Mouse (Mus musculus) liver, embryonic 12.5 days (tissue): ENCODE measurements around the gene Pycr1. TPM values are rescaled to one million over a fixed set of nuclear protein-coding genes. Genes with fewer than 3 reads are reported as not detected.
"Not testable (repeated sequence)": the region's sequence is repeated elsewhere in the genome, so short reads cannot be mapped to it uniquely, and the experiment has no call there.

Experiments
- ATAC-seq: fragments of 200-750 bp; cut with Nextera tagmentation; 2 replicates; pipeline ENCODE4 v1.8.0; 2017; ENCODE audit warnings: moderate number of reproducible peaks, mild to moderate bottlenecking, moderate library complexity
- H3K27ac ChIP-seq: fragments of 300-500 bp; sonication (generic); 2 replicates; pipeline ENCODE4 v1.5.1; 2016; ENCODE audit warnings: mild to moderate bottlenecking
- H3K27me3 ChIP-seq: fragments of 300-500 bp; sonication (generic); replicated peaks from 2 replicates; pipeline ENCODE4 v1.6.1; 2016; ENCODE audit warnings: mild to moderate bottlenecking, moderate library complexity
- H3K36me3 ChIP-seq: fragments of 300-500 bp; sonication (generic); 2 replicates; pipeline ENCODE4 v1.6.1; 2016; ENCODE audit warnings: mild to moderate bottlenecking, moderate library complexity
- H3K4me1 ChIP-seq: fragments of 300-500 bp; sonication (generic); 2 replicates; pipeline ENCODE4 v1.6.1; 2016
- H3K4me2 ChIP-seq: fragments of 300-500 bp; sonication (generic); 2 replicates; pipeline ENCODE4 v1.6.1; 2016; ENCODE audit warnings: mild to moderate bottlenecking, moderate library complexity
- H3K4me3 ChIP-seq: fragments of 300-500 bp; sonication (generic); 2 replicates; pipeline ENCODE4 v1.5.1; 2016; ENCODE audit warnings: mild to moderate bottlenecking, moderate library complexity
- H3K9ac ChIP-seq: fragments of 300-500 bp; sonication (generic); 2 replicates; pipeline ENCODE4 v1.6.1; 2016; ENCODE audit warnings: mild to moderate bottlenecking, moderate library complexity
- H3K9me3 ChIP-seq: fragments of 300-500 bp; sonication (generic); replicated peaks from 2 replicates; pipeline ENCODE4 v1.6.1; 2016; ENCODE audit warnings: mild to moderate bottlenecking, moderate library complexity
- WGBS: fragments of 180-500 bp; shearing (Covaris S2); methylation state at CpG from one replicate; pipeline ENCODE4 v1.1.7; 2016; ENCODE audit not compliant: insufficient replicate concordance; 5-methylcytosine and 5-hydroxymethylcytosine counted together
- polyA plus RNA-seq: library from polyadenylated mRNA; unstranded; fragments of >200 nt; fragmentation: Nextera tagmentation; extraction: Ambion mirVana; gene quantifications from 2 replicates; pipeline ENCODE4 v1.2.1, GENCODE M21; 2016

Gene Pycr1
- 11.0 and 11.3 TPM in 2 replicates for polyA plus RNA-seq

- Histone ChIP-seq H3K4me3 (peak within 1 kb of the TSS; percentile 57), H3K4me1 (peaks cover 30% of the 10 kb centered on the region), H3K4me2 (peak within 1 kb of the TSS; percentile 96), H3K9me3 (no peaks in the 10 kb centered on the region), H3K36me3 (no peaks in the 10 kb centered on the region), H3K27ac (peak within 1 kb of the TSS; percentile 46; the same call in 1 of the 2 replicates), H3K9ac (peak within 1 kb of the TSS; percentile 78), H3K27me3 (peaks cover 52% of the 10 kb centered on the region)
- WGBS = under 1% methylated on average over 15 of the region's 15 CpGs
- peak; percentile 99 for ATAC-seq
Observed at GRCm38 (mm10) chr11:120643601-120643987, at the start of gene Pycr1. Gene Pycr1, minus strand, starts transcription at chr11:120643769.

GRCm38 (mm10) chr11:120692471-120693011 is 49.0 kb upstream of the Pycr1 start:
- 78% methylated on average over 4 of the region's 4 CpGs for WGBS
- ATAC-seq = no peak
- Histone ChIP-seq H3K27ac (no peak overlapping the region), H3K27me3 (no peaks in the 10 kb centered on the region), H3K9me3 (no peaks in the 10 kb centered on the region; the same call in 1 of the 2 replicates), H3K4me2 (no peak overlapping the region), H3K36me3 (peaks cover 72% of the 10 kb centered on the region), H3K4me1 (no peaks in the 10 kb centered on the region), H3K4me3 (no peak overlapping the region), H3K9ac (no peak overlapping the region)

DNA sequence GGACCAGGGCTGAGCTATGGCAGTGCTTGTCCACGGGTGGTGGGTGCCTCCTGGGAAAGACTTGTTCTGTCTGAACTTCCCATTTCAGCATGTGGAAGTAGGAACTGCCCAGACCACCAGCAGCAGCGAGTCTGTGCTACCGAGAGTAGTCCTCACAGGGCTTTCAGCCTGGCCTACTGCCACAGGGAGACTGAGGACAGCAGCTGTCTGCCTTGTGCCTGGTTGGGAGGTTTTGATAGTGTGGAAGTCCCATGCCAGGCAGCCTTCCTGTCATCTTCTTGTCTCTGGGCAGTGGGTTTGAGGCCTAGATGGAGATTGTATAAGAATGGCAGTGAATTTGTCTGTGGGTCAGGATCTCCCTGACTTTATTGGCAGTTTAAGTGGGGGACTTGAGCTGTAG is 45.8 kb upstream of the Pycr1 start:
- no peak for ATAC-seq
- no peaks in the 10 kb centered on the region for H3K9me3 ChIP-seq
- H3K4me2 ChIP-seq = no peak overlapping the region
- H3K9ac ChIP-seq = no peak overlapping the region
- 56% methylated on average over 3 of the region's 3 CpGs for WGBS
- H3K36me3 ChIP-seq = peaks cover 70% of the 10 kb centered on the region
- H3K27ac ChIP-seq = no peak overlapping the region
- H3K4me3 ChIP-seq = no peak overlapping the region
- H3K4me1 ChIP-seq = peaks cover 5% of the 10 kb centered on the region; the same call in 1 of the 2 replicates
- no peaks in the 10 kb centered on the region for H3K27me3 ChIP-seq

DNA sequence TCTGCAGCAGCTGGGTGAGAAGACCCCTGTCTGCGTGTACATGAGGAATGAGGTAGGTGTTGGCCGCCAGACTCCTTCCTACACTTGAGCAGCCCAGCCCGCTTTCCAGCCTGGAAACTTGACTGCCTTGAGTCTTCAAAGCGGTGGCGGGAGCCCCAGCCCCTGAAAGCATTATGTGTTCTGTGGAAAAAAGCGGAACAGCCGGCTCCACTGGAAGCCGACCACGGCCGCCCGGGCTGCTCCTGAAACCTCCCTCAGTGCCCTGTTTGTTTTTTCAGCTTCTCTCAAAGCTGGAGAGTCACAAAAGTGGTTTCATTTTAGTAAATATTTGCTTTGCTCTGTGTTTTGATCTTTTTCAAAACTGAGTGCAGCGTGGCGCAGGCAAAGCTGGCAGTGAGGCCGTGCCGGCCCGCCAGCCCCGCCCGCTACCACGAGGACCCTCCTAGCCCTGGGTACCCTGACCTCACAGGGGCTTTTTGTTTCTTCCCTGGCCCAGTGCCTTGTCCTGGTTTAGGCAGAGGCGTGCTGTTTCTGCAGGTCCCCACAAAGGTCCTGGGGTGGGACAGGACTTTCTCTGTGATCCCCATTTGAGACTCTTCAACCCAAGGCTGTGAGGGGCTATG is 43.2 kb upstream of the Pycr1 start:
- Histone ChIP-seq H3K9ac (no peak overlapping the region), H3K36me3 (peaks cover 68% of the 10 kb centered on the region), H3K4me2 (no peak overlapping the region), H3K4me3 (no peak overlapping the region), H3K4me1 (peaks cover 5% of the 10 kb centered on the region; the same call in 1 of the 2 replicates), H3K9me3 (no peaks in the 10 kb centered on the region), H3K27ac (no peak overlapping the region), H3K27me3 (no peaks in the 10 kb centered on the region)
- 79% methylated on average over 20 of the region's 20 CpGs for WGBS
- ATAC-seq = no peak

DNA sequence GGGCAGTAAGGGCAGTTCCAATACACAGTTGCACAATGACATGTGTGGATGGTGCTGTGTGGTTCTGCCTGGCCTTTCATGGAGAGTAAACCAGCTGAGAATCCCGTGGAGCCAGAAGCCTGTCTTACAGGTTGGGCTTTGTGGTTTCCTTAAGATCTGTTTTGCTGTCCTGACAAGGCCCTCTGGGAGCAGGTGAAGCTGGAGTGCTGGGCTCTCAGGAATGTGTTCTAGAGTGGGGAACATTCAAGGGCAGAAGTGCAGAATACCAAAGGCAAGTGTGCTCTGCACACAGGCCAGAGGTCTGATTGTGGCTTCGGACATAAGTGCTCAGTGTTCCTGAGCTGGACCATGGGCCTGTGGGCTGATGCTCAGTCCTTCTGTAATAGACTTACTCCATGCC is 41.1 kb upstream of the Pycr1 start:
- peaks cover 73% of the 10 kb centered on the region for H3K36me3 ChIP-seq
- H3K9me3 ChIP-seq = no peaks in the 10 kb centered on the region
- no peak overlapping the region for H3K9ac ChIP-seq

DNA sequence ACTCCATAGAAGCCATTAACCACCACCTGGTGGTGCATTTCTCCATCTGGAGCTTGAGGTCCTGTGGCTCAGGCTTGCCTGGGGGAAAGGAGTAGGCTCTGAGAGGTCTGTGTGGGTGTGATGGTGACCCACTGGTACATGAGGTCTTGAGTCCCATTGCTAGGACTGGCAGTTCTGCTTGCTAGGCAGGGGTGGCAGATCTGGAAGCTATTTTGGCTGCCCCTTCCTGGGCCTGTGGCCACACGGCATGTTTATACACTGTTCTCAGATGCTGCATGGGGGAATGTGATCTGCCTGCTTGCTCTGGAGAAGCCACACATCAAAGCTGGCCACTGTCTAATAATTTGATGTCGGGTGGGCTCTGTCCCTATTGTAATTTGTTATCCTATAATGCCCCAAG is 40.5 kb upstream of the Pycr1 start:
- Histone ChIP-seq H3K36me3 (peaks cover 73% of the 10 kb centered on the region), H3K4me1 (peaks cover 5% of the 10 kb centered on the region; the same call in 1 of the 2 replicates), H3K4me3 (no peak overlapping the region), H3K27me3 (no peaks in the 10 kb centered on the region), H3K27ac (no peak overlapping the region), H3K9ac (no peak overlapping the region), H3K9me3 (no peaks in the 10 kb centered on the region), H3K4me2 (no peak overlapping the region)
- WGBS = 69% methylated on average over 2 of the region's 2 CpGs
- ATAC-seq = no peak

More for the DNA sequence above, 41.1 kb upstream of the Pycr1 start:
- Histone ChIP-seq H3K4me1 (peaks cover 5% of the 10 kb centered on the region; the same call in 1 of the 2 replicates), H3K27ac (no peak overlapping the region), H3K4me3 (no peak overlapping the region), H3K4me2 (no peak overlapping the region), H3K27me3 (no peaks in the 10 kb centered on the region)
- 74% methylated on average over 2 of the region's 2 CpGs for WGBS
- no peak for ATAC-seq

DNA sequence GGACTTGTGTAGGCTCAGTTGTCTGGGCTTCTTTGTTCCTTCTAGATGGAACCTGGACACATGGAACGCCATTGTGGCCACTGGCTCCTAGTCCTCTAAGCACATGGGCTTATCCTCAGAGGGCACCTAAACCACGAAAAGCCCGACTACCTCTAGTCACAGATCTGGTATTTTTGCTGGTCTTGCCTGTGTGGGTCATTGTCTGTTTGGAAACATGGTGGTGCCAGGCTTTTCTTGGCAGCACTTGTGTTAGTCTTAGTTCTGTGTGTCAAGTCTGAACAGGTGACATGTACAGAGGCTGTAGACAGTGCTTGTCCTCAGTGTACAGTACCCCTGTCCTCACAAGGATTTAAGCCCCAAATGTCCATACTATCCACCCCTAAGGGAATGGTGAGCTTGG is 40.0 kb upstream of the Pycr1 start:
- no peaks in the 10 kb centered on the region for H3K27me3 ChIP-seq
- ATAC-seq = no peak
- no peak overlapping the region for H3K4me3 ChIP-seq
- no peak overlapping the region for H3K4me2 ChIP-seq
- no peaks in the 10 kb centered on the region for H3K9me3 ChIP-seq
- H3K4me1 ChIP-seq = peaks cover 5% of the 10 kb centered on the region; the same call in 1 of the 2 replicates
- H3K9ac ChIP-seq = no peak overlapping the region
- H3K27ac ChIP-seq = no peak overlapping the region
- H3K36me3 ChIP-seq = peaks cover 73% of the 10 kb centered on the region
- 73% methylated on average over 3 of the region's 3 CpGs for WGBS

DNA sequence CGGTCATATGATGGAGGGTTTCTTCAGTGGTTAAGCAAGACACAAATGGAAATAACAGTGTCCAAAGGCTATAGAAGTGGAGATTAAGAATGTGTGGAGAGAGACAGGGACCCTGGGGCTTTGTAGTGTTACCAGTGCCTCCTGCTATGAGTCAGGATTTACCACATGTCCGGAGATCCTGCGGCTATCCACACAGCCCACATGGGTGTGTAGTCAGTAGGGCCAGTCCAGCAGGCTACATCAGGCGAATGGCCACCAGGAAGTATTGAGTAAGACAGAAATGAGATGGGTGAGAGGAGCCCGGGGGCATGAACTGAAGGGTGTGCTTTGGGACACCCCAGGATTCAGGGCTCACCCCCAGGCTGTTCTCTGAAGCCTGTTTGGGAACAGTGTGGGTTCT is 39.1 kb upstream of the Pycr1 start:
- WGBS = 80% methylated on average over 5 of the region's 5 CpGs

DNA sequence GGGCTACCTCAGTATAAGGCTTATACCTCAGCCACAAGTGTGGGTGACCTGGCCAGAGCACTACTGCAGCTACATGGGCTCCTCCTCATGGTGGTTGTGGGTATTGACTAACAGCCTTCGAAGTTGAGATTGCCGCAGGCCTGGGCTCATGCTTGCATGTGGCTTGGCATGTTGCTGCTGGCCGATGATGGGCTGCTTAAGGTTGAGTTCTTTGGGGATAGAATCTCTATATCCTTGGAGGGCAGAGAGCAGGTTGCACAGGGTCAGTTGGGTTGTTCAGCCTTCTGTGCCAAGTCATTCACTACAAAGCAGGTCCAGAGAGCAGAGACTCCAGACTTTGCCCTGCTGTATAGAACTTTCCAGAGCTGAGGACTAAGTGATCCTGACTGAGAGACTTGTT is 36.3 kb upstream of the Pycr1 start:
- Histone ChIP-seq H3K9ac (no peak overlapping the region), H3K4me2 (no peak overlapping the region), H3K4me3 (no peak overlapping the region), H3K9me3 (no peaks in the 10 kb centered on the region), H3K27ac (no peak overlapping the region), H3K36me3 (peaks cover 57% of the 10 kb centered on the region), H3K4me1 (peaks cover 18% of the 10 kb centered on the region), H3K27me3 (no peaks in the 10 kb centered on the region)
- ATAC-seq = 0 out of 2 replicates have a peak, but pooled peaks have one; percentile 19
- 68% methylated on average over 3 of the region's 3 CpGs for WGBS

More for the DNA sequence above, 39.1 kb upstream of the Pycr1 start:
- Histone ChIP-seq H3K4me2 (no peak overlapping the region), H3K36me3 (peaks cover 74% of the 10 kb centered on the region), H3K27me3 (no peaks in the 10 kb centered on the region), H3K4me3 (no peak overlapping the region), H3K9me3 (no peaks in the 10 kb centered on the region), H3K27ac (no peak overlapping the region), H3K9ac (no peak overlapping the region), H3K4me1 (peaks cover 5% of the 10 kb centered on the region; the same call in 1 of the 2 replicates)
- ATAC-seq = no peak

GRCm38 (mm10) chr11:120676951-120677350 is 33.4 kb upstream of the Pycr1 start:
- Histone ChIP-seq H3K4me3 (no peak overlapping the region), H3K4me2 (no peak overlapping the region), H3K27ac (no peak overlapping the region), H3K9me3 (no peaks in the 10 kb centered on the region), H3K9ac (no peak overlapping the region), H3K27me3 (no peaks in the 10 kb centered on the region), H3K4me1 (peaks cover 41% of the 10 kb centered on the region), H3K36me3 (peaks cover 46% of the 10 kb centered on the region)
- ATAC-seq = no peak
- WGBS = 77% methylated on average over 4 of the region's 4 CpGs

- Histone ChIP-seq H3K4me1 (peaks cover 43% of the 10 kb centered on the region), H3K36me3 (peaks cover 39% of the 10 kb centered on the region)
- H3K4me3 ChIP-seq, H3K27ac ChIP-seq, H3K27me3 ChIP-seq, H3K9me3 ChIP-seq, H3K9ac ChIP-seq, ATAC-seq, H3K4me2 ChIP-seq: not testable (repeated sequence)
- WGBS = 61% methylated on average over 5 of the region's 5 CpGs
Observed at GRCm38 (mm10) chr11:120675875-120676274, 32.3 kb upstream of the Pycr1 start.

- H3K27ac ChIP-seq = peak overlapping the region; percentile 90
- peak; percentile 16; the same call in 1 of the 2 replicates for ATAC-seq
Observed at GRCm38 (mm10) chr11:120673594-120674122, 30.1 kb upstream of the Pycr1 start.

More at GRCm38 (mm10) chr11:120673594-120674122, 30.1 kb upstream of the Pycr1 start:
- Histone ChIP-seq H3K9me3 (no peaks in the 10 kb centered on the region), H3K4me2 (peak overlapping the region; percentile 93), H3K36me3 (peaks cover 17% of the 10 kb centered on the region), H3K9ac (peak overlapping the region; percentile 79), H3K27me3 (no peaks in the 10 kb centered on the region), H3K4me1 (peaks cover 43% of the 10 kb centered on the region), H3K4me3 (peak overlapping the region; percentile 73)
- 31% methylated on average over 12 of the region's 12 CpGs for WGBS
